Mouse (Mus musculus): ENCODE results near the gene Cnih3. TPM values are rescaled to one million over a fixed set of nuclear protein-coding genes. Genes with fewer than 3 reads are reported as not detected.

The Cnih3 gene
- polyA plus RNA-seq, 1 experiment = 2.7 TPM

DNA sequence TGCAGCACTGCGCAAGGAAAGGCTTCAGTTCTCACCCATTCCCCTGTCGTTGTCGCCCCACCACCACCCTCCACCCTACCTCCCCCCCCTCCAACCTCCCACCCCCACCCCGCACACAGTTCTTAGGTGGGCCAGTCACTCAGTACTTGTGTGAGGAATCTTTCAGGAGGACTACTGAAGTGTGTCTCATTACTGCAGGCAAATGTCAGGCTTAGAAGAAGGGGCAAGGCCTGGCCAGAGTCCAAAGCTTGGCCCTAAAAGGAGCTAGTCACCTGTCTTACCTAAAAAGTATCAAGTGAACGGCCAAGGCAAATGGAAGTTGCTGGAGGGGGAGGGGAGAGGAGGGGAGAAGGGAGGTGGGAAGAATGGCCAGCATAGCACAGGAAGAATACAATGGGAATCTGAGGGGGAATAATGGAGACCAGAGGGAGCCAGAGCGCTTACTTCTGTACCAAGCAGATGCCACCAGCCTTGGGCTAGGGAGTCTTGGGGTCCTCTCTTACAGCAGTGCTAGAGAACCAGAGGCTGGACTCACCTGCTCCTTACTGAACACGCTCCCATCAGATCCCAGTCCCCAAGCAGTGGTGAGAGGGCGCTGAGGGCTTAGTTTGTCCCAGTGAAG, 88.7 kb downstream of the Cnih3 start:
- Histone ChIP-seq H3K27ac (ENCODE audit: control insufficient read depth, insufficient read depth, low read depth, low read length, poor library complexity) (no peak overlapping the region), H3K4me1 (ENCODE audit: control insufficient read depth, insufficient read depth, low read length) (no peaks in the 10 kb centered on the region), H3K4me3 (replicated peaks; ENCODE audit: control insufficient read depth, low read depth, low read length) (no peak overlapping the region)
- no peak for TF ChIP-seq CTCF (IDR thresholded peaks at IDR 0.05; ENCODE audit: control insufficient read depth, insufficient read depth, low read length)
- TF ChIP-seq POLR2A (IDR thresholded peaks at IDR 0.05; ENCODE audit: borderline replicate concordance, control insufficient read depth, low read depth, low read length) = no peak
- 82% methylated on average over 8 of the region's 8 CpGs for WGBS

GRCm38 (mm10) chr1:181441654-181442241, 89.3 kb downstream of the Cnih3 start:
- Histone ChIP-seq H3K4me3 (replicated peaks; ENCODE audit: control insufficient read depth, low read depth, low read length) (no peak overlapping the region), H3K4me1 (ENCODE audit: control insufficient read depth, insufficient read depth, low read length) (no peaks in the 10 kb centered on the region), H3K27ac (ENCODE audit: control insufficient read depth, insufficient read depth, low read depth, low read length, poor library complexity) (no peak overlapping the region)
- TF ChIP-seq POLR2A (IDR thresholded peaks at IDR 0.05; ENCODE audit: borderline replicate concordance, control insufficient read depth, low read depth, low read length) (no peak), CTCF (IDR thresholded peaks at IDR 0.05; ENCODE audit: control insufficient read depth, insufficient read depth, low read length) (no peak)
- 81% methylated on average over 7 of the region's 7 CpGs for WGBS

DNA sequence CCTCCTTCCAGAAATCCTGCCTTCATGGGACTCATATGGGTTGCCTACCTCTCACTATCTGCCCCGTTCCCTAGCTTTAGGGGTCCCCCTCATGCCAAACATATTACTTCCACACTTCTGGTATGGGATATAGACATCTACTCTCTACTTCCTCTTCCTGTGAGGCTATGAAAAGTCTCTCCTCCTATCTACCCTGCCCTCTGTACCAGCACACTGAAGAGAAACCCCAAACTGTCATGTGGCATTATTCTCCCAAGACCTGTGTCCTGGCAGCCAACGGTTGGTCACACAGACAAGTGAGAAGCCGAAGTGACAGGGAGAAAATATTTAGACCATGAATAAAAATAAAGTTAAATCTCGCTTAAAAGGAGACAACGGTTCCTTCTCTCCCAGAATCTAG, 92.6 kb downstream of the Cnih3 start:
- no peak overlapping the region for H3K4me3 ChIP-seq (replicated peaks; ENCODE audit: control insufficient read depth, low read depth, low read length)
- no peak overlapping the region for H3K27ac ChIP-seq (ENCODE audit: control insufficient read depth, insufficient read depth, low read depth, low read length, poor library complexity)
- H3K4me1 ChIP-seq (ENCODE audit: control insufficient read depth, insufficient read depth, low read length) = no peaks in the 10 kb centered on the region
- TF ChIP-seq POLR2A (IDR thresholded peaks at IDR 0.05; ENCODE audit: borderline replicate concordance, control insufficient read depth, low read depth, low read length) (no peak), CTCF (IDR thresholded peaks at IDR 0.05; ENCODE audit: control insufficient read depth, insufficient read depth, low read length) (no peak)
- 55% methylated on average over 5 of the region's 5 CpGs for WGBS

DNA sequence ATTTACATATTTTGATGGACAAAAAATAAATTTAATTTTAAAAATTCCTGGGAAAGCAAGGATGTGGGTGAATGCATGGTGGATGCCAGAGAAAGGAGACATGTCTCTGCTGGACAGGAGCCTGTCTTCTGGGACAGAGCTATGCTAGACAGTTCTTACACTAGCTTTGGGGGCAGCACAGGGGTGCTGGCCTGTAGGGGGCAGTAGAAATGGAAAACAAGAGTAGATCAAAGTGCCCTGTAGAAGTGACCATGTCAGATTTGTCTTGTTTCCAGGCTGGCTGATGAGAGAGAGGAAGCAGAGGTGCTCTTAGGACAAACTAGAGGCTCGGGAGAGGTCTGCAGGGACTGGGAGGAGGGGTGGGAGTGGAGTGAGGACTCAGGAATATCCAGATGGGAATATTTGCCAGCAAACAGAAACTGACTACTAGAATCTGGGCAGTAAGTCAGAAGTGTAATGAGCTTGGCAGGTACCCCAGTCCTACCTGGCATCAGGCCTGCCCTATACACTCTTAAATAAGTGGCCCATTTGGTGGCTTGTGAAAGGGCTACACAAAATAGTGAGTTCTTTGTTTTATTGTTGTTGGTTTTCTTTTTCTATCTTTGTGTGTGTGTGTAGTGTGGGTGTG, 93.3 kb downstream of the Cnih3 start:
- H3K27ac ChIP-seq (ENCODE audit: control insufficient read depth, insufficient read depth, low read depth, low read length, poor library complexity) = no peak overlapping the region
- no peaks in the 10 kb centered on the region for H3K4me1 ChIP-seq (ENCODE audit: control insufficient read depth, insufficient read depth, low read length)
- peak; percentile 42; the same call in 1 of the 2 replicates for TF ChIP-seq CTCF (IDR thresholded peaks at IDR 0.05; ENCODE audit: control insufficient read depth, insufficient read depth, low read length)
- no peak for TF ChIP-seq POLR2A (IDR thresholded peaks at IDR 0.05; ENCODE audit: borderline replicate concordance, control insufficient read depth, low read depth, low read length)
- H3K4me3 ChIP-seq (replicated peaks; ENCODE audit: control insufficient read depth, low read depth, low read length) = no peak overlapping the region
- WGBS = 44% methylated on average over 1 of the region's 1 CpGs

- TF ChIP-seq POLR2A (IDR thresholded peaks at IDR 0.05; ENCODE audit: borderline replicate concordance, control insufficient read depth, low read depth, low read length) (no peak), CTCF (IDR thresholded peaks at IDR 0.05; ENCODE audit: control insufficient read depth, insufficient read depth, low read length) (no peak)
- H3K4me3 ChIP-seq (replicated peaks; ENCODE audit: control insufficient read depth, low read depth, low read length) = no peak overlapping the region
- H3K27ac ChIP-seq (ENCODE audit: control insufficient read depth, insufficient read depth, low read depth, low read length, poor library complexity) = no peak overlapping the region
- no peaks in the 10 kb centered on the region for H3K4me1 ChIP-seq (ENCODE audit: control insufficient read depth, insufficient read depth, low read length)
- WGBS = 8% methylated on average over 6 of the region's 6 CpGs
Observed at GRCm38 (mm10) chr1:181446591-181447114, 94.2 kb downstream of the Cnih3 start.

DNA sequence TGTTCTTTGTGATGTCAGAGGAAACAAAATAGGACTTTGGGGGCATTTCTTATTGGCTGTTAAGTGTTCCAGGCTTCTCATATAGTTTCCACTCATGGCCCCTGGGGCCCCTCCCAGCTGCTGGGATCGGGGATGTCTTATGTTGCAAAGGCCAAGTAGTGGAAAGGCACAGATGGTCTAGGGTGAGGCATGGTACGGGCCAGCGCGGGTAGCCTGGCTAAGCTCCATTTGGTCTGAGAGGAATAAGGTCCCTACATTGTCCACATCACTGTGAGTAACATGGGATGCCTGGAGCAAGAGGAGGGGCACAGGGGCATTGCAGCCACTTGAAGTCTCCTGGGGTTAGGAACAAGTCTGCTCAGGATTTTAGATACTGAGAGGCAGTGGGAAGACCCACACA, 95.1 kb downstream of the Cnih3 start:
- no peak overlapping the region for H3K4me3 ChIP-seq (replicated peaks; ENCODE audit: control insufficient read depth, low read depth, low read length)
- no peak overlapping the region for H3K27ac ChIP-seq (ENCODE audit: control insufficient read depth, insufficient read depth, low read depth, low read length, poor library complexity)
- no peaks in the 10 kb centered on the region for H3K4me1 ChIP-seq (ENCODE audit: control insufficient read depth, insufficient read depth, low read length)
- 71% methylated on average over 4 of the region's 4 CpGs for WGBS
- TF ChIP-seq POLR2A (IDR thresholded peaks at IDR 0.05; ENCODE audit: borderline replicate concordance, control insufficient read depth, low read depth, low read length) (no peak), CTCF (IDR thresholded peaks at IDR 0.05; ENCODE audit: control insufficient read depth, insufficient read depth, low read length) (no peak)

- TF ChIP-seq CTCF (IDR thresholded peaks at IDR 0.05; ENCODE audit: control insufficient read depth, insufficient read depth, low read length) (no peak), POLR2A (IDR thresholded peaks at IDR 0.05; ENCODE audit: borderline replicate concordance, control insufficient read depth, low read depth, low read length) (no peak)
- 86% methylated on average over 7 of the region's 7 CpGs for WGBS
- Histone ChIP-seq H3K27ac (ENCODE audit: control insufficient read depth, insufficient read depth, low read depth, low read length, poor library complexity) (no peak overlapping the region), H3K4me1 (ENCODE audit: control insufficient read depth, insufficient read depth, low read length) (no peaks in the 10 kb centered on the region), H3K4me3 (replicated peaks; ENCODE audit: control insufficient read depth, low read depth, low read length) (no peak overlapping the region)
Observed at GRCm38 (mm10) chr1:181448041-181448440, 95.6 kb downstream of the Cnih3 start.

- Histone ChIP-seq H3K4me1 (ENCODE audit: control insufficient read depth, insufficient read depth, low read length) (no peaks in the 10 kb centered on the region), H3K4me3 (replicated peaks; ENCODE audit: control insufficient read depth, low read depth, low read length) (no peak overlapping the region), H3K27ac (ENCODE audit: control insufficient read depth, insufficient read depth, low read depth, low read length, poor library complexity) (no peak overlapping the region)
- no peak for TF ChIP-seq CTCF (IDR thresholded peaks at IDR 0.05; ENCODE audit: control insufficient read depth, insufficient read depth, low read length)
- TF ChIP-seq POLR2A (IDR thresholded peaks at IDR 0.05; ENCODE audit: borderline replicate concordance, control insufficient read depth, low read depth, low read length) = no peak
- 79% methylated on average over 6 of the region's 6 CpGs for WGBS
Observed at GRCm38 (mm10) chr1:181453106-181453505, 100.7 kb downstream of the Cnih3 start.

Data from bone marrow, adult 2 months (tissue).